Mouse (Mus musculus): ENCODE results near the gene Lck. TPM values are rescaled to one million over a fixed set of nuclear protein-coding genes. Genes with fewer than 3 reads are reported as not detected.
"Not testable (repeated sequence)": the region's sequence is repeated elsewhere in the genome, so short reads cannot be mapped to it uniquely, and the experiment has no call there.

Gene Lck
- total RNA-seq, 2 experiments from 2014 or later, result 1.8 to 2.3 TPM

DNA sequence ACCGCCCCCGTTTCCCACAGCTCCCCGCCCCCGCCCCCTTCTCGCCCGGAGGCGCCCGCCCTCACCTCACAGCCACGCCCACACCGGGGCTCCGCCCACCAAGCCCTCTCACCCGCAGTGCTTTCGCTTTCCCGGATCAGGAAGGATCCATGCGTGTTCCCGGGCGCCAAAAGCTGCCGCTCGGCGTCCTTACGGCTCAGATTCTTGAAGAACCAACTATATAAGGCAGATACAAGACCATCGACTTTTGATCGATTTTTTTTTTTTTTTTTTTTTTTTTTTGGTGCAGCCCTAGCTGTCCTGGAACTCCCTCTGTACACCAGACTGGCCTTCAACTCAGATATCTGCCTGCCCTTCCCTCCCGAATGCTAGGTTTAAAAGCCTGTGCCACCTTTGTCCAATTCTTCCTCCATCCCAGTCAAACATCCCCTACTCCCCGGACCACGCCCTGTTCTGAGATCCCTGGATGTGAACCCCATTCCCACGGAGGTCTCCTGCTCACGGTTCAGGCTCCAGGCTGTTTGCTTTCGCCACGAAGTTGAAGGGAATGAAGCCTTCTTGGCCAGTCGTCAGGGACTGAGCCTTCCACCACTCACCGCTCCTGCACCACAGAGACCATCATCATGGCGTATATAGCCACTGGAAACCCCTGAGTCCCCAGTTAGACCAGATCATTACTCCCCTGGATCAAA is 16.8 kb downstream of the Lck start:
- DNase-seq (ENCODE audit: low spot score in 2 of 2), result peak; percentile 90 to 93

DNA sequence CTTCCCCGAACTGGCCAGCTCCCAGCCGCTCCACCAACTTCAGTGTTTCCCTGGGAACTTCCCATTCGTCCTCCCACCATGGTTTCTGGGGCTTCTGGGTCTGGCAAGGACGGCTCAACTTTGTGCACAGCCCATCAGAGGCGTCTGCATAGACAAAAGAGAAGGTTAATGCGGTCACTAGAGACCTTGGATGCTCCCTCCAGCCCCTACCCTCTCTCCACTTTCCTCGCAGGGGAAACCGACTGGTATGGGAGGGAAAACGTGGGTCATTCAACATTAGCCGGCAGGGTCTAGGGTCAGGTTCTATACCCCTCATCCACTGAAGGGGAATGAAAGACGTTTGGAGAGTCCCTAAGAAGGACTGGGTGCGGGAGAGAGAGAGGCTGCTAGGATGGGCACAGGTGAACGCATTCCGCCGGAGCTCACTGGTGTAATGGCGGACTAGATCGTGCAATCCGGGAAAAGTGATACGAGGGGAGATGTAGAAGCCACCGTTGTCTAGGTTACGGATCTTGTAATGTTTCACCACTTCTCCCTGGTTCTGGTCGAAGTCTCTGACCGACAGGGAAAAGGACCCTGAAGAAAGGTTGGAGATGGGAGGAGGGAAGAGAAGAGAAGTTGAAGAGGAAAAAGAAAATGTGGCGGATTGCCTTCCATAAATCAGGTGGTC is 17.4 kb downstream of the Lck start:
- peak in 1 of 2 experiments; percentile 31 for DNase-seq (ENCODE audit: low spot score in 2 of 2)

DNA sequence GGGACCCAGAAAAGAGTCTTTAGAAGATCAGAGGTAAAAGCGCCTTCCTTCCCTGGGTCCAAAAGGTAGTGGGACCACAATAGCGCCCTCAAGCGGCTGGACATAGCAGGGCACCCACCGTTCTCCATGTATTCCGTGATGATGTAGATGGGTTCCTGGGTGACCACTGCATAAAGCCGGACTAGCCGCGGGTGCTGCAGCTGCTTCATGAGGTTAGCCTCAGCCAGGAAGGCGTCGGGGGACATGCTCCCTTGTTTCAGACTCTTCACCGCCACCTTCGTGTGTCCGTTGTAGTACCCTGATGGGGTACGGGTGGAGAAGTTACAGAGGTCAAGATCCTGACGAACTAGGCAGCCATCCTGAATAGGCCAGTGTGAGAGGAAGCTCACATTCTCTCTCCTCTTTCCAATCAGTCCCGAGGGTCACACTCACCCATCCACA is 18.0 kb downstream of the Lck start:
- peak; percentile 65 to 68 for DNase-seq (ENCODE audit: low spot score in 2 of 2)

DNA sequence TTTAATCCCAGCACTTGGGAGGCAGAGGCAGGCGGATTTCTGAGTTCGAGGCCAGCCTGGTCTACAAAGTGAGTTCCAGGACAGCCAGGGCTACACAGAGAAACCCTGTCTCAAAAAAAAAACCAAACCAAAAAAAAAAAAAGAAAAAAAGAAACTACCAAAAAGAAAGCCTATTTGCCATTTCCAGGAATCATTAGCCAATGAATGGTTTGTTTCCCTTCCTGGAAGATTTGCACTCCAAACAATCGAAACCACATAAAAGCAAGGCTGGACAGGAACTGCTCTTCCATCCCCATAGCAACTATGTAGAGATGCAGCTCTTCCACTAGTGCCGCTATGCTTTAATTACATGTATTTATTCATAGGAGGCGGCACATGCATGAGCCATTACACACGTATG is 18.9 kb downstream of the Lck start:
- DNase-seq (ENCODE audit: low spot score in 2 of 2), result not testable (repeated sequence)

DNA sequence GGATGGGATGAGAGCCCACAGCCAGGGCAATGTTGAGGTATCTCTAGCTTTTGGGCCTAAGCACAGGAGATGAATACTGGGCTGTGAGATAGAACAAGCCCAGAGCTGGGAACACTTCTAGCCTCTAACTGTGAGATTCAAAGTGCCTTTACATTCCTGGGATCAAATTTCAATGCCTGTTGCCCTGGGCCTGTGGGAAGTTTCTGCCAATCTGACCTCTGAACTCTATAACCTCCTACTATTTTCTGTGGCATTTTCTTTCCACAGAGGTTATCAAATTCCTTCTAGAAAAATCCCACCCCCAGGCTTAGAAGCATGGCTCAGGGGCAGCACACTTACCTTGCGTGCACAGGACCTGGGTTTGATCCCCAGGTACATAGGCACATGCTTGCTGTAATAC is 23.1 kb downstream of the Lck start:
- no peak for DNase-seq (ENCODE audit: low spot score in 2 of 2)

DNA sequence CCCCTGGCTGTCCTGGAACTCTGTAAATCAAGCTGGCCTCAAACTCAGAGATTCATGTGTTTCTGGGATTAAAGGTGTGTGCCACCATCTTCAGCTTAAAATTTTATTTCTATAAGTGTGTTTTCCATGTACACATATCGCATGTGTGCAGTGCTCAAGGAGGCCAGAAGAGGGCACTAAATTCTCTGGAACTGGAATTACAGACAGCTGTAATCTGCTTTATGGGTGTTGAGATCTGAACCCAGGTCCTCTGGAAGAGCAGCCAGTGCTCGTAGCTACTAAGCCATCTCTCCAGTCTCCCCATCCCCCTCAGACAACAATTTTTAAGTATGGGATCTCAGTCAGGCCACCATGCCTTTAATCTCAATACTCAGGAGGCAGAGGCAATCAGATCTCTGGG is 24.1 kb downstream of the Lck start:
- peak in 1 of 2 experiments; percentile 39 for DNase-seq (ENCODE audit: low spot score in 2 of 2)

DNA sequence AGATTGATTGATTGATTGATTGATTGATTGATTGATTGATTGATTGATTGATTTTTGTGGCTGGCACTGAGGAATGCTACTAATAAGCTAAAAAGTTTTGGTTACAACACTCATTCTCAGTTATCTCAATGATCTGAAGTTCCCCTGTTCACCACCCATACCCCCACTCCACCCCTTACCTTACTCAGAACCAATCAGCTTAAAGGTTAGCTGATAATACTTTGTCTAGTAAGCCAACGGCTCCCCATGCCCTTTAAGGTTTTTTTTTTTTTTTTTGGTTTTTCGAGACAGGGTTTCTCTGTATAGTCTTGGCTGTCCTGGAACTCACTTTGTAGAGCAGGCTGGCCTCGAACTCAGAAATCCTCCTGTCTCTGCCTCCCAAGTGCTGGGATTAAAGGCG is 25.8 kb downstream of the Lck start:
- DNase-seq (ENCODE audit: low spot score in 2 of 2), result not testable (repeated sequence)

DNA sequence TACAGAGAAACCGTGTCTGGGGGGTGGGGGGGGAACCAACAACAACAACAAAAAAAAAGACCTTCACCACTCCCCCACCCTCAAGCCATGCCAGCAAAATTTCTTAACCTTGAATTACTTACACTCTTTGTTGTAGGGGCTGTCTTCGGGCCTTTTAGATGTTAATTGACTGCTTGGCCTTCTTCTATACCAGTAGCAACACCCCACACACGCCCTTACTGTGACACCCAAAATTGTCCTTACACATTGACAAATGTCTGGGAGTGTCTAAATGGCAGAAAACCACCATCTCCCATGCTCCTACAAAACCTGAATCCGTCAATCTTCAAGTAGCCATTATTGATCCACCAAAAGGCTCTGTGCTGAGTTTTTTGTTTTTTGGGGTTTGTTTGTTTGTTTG is 29.3 kb downstream of the Lck start:
- DNase-seq (ENCODE audit: low spot score in 2 of 2), result no peak

DNA sequence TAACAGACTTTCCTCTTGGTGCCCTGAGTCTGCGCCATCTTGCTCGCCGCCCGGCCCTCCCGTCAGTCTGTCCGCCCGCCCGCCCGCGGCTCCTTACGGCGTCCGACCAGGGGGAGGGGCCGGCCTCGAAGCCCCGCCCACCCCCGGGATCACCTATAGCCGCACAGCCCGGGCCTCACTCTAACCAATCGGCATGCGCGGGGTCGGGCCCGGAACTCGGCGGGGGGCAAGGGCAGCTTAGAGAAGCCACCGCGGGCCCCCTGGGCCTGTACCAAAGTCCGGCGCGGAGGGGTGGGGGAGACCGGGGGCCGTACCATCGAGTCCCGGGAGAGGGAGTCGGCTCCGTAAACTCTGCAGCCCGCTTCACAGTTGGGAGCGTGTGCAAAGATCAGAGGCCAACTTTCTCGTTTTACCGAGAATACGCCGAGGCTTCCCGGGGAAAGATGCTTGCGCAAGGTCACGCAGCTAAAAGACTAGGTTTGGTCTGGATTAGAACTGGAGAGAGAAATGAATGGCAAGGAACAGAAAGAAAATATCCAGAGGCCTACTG is 30.8 kb downstream of the Lck start, which contains the start of gene Hdac1:
Gene Hdac1 (minus strand): TSS at position 122 of the 550 bp plus-strand sequence.
- peak; percentile 97 for DNase-seq (ENCODE audit: low spot score in 2 of 2)

DNA sequence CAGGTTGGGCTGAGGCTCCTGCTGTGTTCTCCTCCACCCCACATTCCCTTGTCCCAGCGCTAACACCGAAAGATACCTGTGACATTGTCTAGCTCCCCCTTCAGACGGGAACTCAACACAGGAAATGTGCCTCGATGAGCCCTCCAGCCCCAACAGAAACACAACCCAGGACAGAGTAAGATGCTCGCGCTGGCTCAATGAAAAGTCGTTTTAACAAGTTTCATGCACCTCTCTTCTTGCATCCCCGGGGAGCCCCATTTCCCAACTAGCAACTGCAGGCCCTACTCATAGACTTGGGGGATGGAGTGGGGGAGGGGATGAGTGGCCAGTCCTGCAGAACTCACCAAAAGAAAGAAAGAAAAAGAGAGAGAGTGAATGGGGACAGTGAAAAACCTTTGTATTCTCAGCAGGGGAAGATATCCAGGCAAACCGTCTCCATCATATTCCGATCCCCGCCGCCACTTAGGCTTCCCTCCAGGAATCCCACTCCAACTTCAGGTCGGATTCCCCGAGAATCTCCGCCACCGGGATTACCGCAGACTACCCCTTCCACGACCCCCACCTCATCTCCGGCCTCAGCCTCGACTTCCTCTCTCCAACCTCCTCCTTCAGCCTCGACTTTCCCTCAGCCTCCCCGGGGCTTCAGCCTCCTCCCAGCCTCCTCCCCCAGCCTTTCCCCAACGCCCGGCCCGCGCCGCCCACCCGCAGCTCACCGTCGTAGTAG is 31.4 kb downstream of the Lck start:
- peak in 1 of 2 experiments; percentile 33 for DNase-seq (ENCODE audit: low spot score in 2 of 2)

DNA sequence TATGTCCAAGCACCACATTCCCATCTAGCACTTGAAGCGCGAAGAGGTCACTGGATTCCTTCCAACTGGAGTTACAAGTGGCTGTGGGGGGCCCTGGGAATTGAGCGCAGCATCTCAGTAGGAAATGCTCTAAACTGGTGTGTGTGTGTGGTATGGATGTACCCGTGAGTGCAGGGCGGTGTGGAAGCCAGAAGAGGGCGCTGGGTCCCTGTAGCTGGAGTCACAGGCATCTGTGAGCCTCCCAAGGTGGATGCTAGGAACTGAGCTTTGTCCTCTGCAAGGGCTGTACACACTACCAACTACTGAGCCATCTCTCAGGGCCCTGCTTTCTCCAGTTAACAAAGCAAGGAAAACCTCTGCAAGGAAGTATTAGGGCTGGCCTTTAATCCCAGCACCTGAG is 33.4 kb downstream of the Lck start:
- no peak for DNase-seq (ENCODE audit: low spot score in 2 of 2)

DNA sequence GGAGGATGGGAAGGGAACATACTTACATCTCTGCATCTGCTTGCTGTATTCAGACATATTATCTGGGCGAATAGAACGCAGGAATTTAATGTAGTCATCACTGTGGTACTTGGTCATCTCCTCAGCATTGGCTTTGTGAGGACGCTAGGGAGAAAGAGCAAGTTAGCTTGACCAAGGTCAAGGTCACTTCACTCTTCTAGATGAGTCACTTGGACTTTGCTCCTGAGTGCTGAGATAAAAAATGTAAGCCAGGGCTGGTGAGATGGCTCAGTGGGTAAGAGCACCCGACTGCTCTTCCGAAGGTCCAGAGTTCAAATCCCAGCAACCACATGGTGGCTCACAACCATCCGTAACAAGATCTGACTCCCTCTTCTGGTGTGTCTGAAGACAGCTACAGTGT is 44.5 kb downstream of the Lck start:
- DNase-seq (ENCODE audit: low spot score in 2 of 2), result not testable (repeated sequence)

DNA sequence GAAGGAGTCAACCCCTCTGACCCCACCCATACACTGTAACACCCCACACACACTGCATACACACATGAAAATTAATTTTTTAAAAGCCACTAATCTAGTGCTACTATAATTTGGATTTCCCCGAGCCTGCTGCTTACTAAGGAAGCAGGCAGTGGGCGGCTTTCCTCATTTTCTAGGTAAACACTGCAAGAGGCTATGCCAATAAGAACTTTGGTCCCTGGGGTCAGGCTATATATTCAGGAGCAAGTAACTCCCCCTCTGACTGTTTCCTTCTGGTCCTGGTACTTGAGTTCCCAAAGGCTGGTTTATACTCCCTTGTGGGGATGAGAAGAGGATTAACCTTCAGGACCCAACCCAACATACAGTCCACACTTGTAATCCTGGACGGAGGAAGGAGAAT is 47.6 kb downstream of the Lck start:
- DNase-seq (ENCODE audit: low spot score in 2 of 2), result no peak

DNA sequence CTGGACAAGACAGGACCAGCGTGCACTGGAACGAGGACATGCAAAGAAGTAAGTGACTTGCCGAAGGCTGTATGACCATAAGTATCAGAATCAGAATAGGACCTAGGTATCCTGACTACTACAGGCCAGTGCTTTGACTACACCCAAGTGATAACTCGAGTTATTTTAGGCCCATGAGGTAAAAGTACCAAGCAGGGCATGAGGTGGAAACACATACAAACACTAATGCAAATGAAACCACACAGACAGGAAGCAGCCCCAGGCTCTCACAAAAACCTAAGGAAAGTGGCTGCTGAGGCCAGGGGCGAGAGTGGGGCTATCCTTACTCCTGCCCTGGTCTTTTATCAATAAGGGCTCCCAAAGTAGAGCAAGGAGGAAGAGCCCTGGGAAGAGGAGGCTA is 48.1 kb downstream of the Lck start:
- DNase-seq (ENCODE audit: low spot score in 2 of 2), result no peak

DNA sequence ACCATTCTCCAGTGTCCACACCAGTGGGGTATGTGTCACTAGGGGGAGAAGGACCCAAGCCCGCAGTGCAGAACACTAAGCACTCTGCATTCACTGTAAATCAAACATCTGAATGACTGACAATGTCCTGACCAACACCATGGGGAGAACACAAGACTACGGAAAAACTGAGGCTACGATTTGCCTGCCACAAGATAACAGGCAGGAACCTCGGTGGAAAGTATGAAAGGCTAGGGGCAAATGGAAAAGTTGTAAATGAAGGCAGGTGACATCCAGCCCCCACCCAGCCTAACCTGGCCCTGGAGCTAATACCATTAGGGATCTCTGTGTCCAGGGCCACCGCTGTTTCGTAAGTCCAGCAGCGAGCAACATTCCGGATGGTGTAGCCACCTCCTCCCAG is 54.9 kb downstream of the Lck start:
- DNase-seq (ENCODE audit: low spot score in 2 of 2), result no peak

DNA sequence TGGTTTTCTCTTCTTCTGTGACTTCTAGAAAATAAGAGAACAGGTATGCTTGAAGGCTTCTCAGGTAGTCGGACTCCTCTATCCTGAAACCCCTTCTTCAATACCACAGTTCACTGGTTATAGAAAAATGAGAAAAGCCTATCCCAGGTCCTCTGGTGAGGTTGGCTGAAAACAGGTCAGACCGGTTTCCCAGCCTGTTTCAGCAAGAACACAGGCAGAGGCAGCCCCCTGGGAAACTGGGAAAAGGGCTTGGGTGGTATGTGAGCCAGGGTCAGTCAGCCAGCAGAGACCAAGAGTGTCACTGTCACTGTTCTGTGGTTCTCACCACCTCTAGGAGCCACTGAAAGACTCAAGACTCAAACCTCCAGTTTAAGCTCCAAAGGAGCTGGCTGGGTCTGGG is 56.5 kb downstream of the Lck start:
- no peak for DNase-seq (ENCODE audit: low spot score in 2 of 2)

DNA sequence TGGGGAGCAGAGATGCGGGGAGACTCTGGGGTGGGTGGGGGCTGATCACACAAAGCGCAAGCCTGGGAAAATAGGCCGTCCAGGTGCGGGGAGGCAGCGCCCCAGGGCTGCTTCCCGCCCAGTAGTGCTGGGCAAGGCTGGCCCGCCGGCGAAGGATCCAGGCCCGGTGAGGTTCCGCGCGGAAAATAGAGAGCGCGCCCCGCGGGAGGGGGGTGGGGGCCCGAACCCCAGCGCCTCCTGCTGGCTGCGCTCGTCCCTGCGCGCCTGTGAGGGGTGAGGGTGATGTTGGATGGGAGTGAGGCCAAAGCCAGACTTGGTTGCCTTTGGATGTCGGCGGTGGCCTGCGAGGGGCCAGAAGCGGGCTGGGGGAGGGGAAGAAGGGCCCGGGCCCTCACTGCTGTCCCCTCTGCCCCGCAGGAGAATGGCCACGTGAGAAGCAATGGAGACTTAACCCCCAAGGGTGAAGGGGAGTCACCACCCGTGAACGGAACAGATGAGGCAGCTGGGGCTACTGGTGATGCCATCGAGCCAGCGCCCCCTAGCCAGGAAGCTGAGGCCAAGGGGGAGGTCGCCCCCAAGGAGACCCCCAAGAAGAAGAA is 59.0 kb downstream of the Lck start:
- peak; percentile 64 to 71 for DNase-seq (ENCODE audit: low spot score in 2 of 2)

DNA sequence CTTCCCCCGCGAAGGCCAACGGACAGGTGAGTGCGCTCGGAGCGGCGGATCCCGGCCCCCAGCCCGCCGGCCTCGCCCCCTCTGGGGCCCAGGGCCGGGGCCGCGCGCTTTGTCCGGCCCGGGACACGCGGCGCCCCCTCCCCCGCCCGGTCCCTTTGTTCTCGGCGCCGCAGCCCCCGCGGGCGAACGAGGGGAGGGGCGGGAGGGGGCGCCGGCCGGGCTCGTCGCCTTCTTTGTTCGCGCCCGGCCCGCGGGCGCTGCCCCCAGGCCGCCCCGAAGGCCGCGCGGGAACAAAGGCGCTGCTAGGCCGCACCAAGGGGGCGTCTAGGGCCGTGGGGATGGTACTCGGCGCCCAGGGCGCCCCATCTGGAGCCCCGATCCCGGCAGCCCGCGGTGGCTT is 59.5 kb downstream of the Lck start:
- DNase-seq (ENCODE audit: low spot score in 2 of 2), result no peak

DNA sequence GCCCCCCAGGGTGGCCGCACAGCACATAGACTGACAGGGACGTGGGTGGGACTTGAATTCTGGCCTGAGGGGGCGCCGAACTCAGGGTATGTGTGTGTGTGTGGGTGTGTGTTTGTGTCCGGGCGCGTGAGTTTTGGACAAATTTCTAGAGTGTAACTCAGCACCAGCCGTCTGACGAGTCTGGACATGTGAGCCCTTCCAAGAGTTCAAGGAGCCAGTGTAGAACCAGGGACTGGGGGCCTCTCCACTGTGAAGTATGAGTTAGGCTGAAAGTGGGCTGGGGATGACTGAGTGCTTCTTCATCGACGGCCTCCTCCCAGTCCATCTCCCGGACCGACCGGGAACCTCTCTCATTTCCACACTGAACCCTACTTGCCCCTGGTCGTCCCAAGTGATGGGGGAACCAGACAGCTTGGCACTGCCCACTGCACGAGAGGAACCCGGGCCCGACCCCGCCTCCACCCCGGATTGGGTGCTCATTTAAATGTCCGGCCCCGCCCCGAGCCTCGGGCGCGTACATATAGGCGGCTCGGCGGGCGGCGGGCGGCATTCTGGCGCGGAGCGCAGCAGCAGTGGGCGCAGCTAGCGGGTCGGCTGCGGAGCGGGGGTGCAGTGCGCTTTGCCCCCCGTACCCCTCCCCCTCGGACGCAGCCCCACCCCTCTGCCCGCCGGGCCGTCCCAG is 60.2 kb downstream of the Lck start, which contains the start of gene Marcksl1:
Gene Marcksl1 (plus strand): TSS at position 496 of the 682 bp plus-strand sequence.
- DNase-seq (ENCODE audit: low spot score in 2 of 2), result peak; percentile 79 to 83

DNA sequence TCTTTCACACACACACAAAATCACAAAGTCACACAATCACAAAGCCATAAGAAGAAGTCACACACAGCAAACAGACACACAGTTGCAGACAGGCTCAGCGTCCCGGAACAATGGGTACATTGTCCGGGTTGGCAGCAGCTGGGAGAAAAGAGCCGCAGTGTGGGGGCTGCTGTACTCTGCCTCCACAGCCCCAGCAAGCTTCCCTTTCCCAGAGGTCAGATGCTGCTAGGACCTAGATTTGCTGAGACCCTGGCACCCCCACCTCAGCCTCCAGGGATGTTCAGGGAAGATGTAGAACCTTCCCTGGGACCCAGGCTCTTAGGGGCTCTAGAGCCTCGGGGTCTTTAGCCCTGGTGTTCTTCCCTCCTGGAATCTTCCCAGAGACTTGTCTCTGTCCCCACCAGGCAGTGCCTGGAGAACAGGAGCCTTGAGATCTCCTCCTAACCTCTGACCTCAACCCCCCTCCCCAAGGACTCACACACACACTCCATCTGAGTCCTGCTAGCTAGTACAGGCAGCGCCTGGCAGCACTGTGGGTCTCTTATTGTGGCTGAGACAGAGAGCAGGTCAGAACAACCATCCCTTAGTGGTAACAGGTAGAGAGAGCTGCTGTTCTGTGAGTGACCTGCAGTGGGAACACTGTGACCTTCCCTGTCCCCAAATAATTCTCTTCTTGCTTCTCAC is 61.9 kb downstream of the Lck start:
- DNase-seq (ENCODE audit: low spot score in 2 of 2), result no peak
